19 mouse cellular contexts compared by ENCODE assay signal in genomic region chr14:75030764-75031163, GRCm38 (mm10). TPM values are rescaled to one million over a fixed set of nuclear protein-coding genes. Genes with fewer than 3 reads are reported as not detected.
DNase-seq lines count a peak whose midpoint lies in the region; ATAC-seq and TF ChIP-seq lines count a peak whose summit lies in the region.
"Had no signal": no experiment of that assay in that cellular context is flagged by ENCODE, and none has a peak within 500 bp of the region (broad histone marks: within the 10 kb centered on the region; RNA-seq: fewer than 3 reads in every experiment).

No protein-coding gene starts in this region.

- intact Hi-C loops in heart, postnatal 10 days (cut with DNase I), result no loop called here

- H3K9me3 ChIP-seq in liver, postnatal 0 days (ENCODE audit: low read length), result no peaks in the 10 kb centered on the region
- no peaks in the 10 kb centered on the region for H3K9me3 ChIP-seq in liver, embryonic 11.5 days (ENCODE audit: control insufficient read depth, low read length)
- H3K9me3 ChIP-seq in liver, embryonic 16.5 days (replicated peaks; ENCODE audit: control insufficient read depth, low read length), result no peaks in the 10 kb centered on the region
- H3K9me3 ChIP-seq: embryonic facial prominence, embryonic 13.5 days; forebrain, embryonic 13.5 days; hindbrain, embryonic 10.5 days had no signal

- ATAC-seq in liver, postnatal 0 days, result no peak
- peak; percentile 73 for ATAC-seq in liver, embryonic 11.5 days (replicated peaks; ENCODE audit: low FRiP score)
- ATAC-seq in liver, embryonic 16.5 days (ENCODE audit: low read depth), result peak; percentile 41; the same call in 1 of the 2 replicates
- ATAC-seq: forebrain, embryonic 13.5 days; forebrain, postnatal 0 days had no signal

- TF ChIP-seq CTCF in liver, postnatal 0 days (IDR thresholded peaks at IDR 0.05; ENCODE audit: low read depth), result no peak

- H3K27me3 ChIP-seq in liver, postnatal 0 days (ENCODE audit: insufficient read depth, low read length), result no peaks in the 10 kb centered on the region
- no peaks in the 10 kb centered on the region for H3K27me3 ChIP-seq in liver, embryonic 11.5 days (replicated peaks; ENCODE audit: control insufficient read depth, insufficient read depth, low read length)
- no peaks in the 10 kb centered on the region for H3K27me3 ChIP-seq in liver, embryonic 16.5 days (ENCODE audit: control insufficient read depth, insufficient read depth, low read depth, low read length)
- no peaks in the 10 kb centered on the region for H3K27me3 ChIP-seq in splenic B cell, adult 2 months (ENCODE audit: control insufficient read depth, insufficient read depth, low read length, poor library complexity, severe bottlenecking)
- H3K27me3 ChIP-seq: embryonic facial prominence, embryonic 13.5 days; forebrain, embryonic 13.5 days had no signal

- peaks cover 3% of the 10 kb centered on the region; the same call in 1 of the 2 replicates for H3K4me1 ChIP-seq in liver, postnatal 0 days (ENCODE audit: insufficient read depth)
- no peaks in the 10 kb centered on the region for H3K4me1 ChIP-seq in liver, embryonic 11.5 days (replicated peaks; ENCODE audit: control insufficient read depth, insufficient read depth, low read length)
- no peaks in the 10 kb centered on the region for H3K4me1 ChIP-seq in liver, embryonic 16.5 days (ENCODE audit: control insufficient read depth, low read depth, low read length)
- H3K4me1 ChIP-seq: embryonic facial prominence, embryonic 13.5 days; forebrain, embryonic 13.5 days; hindbrain, embryonic 10.5 days had no signal

- H3K9ac ChIP-seq in liver, postnatal 0 days (replicated peaks), result no peak overlapping the region
- no peak overlapping the region for H3K9ac ChIP-seq in liver, embryonic 11.5 days (ENCODE audit: low read depth, low read length)
- H3K9ac ChIP-seq in liver, embryonic 16.5 days (ENCODE audit: low read depth, low read length), result no peak overlapping the region
- H3K9ac ChIP-seq: embryonic facial prominence, embryonic 13.5 days; forebrain, embryonic 13.5 days; forebrain, postnatal 0 days; hindbrain, embryonic 14.5 days had no signal

- WGBS in liver, postnatal 0 days (ENCODE audit: insufficient replicate concordance), result 62% methylated on average over 7 of the region's 7 CpGs
- WGBS in liver, embryonic 11.5 days, result 64% methylated on average over 7 of the region's 7 CpGs
- 53% methylated on average over 7 of the region's 7 CpGs for WGBS in liver, embryonic 16.5 days (ENCODE audit: insufficient replicate concordance)

- no peak for TF ChIP-seq EP300 in liver, postnatal 0 days (IDR thresholded peaks at IDR 0.05; ENCODE audit: low read depth)

- no peak overlapping the region for H3K4me2 ChIP-seq in liver, postnatal 0 days (ENCODE audit: low read depth, low read length)
- no peak overlapping the region for H3K4me2 ChIP-seq in liver, embryonic 11.5 days
- H3K4me2 ChIP-seq in liver, embryonic 16.5 days (ENCODE audit: low read depth, low read length), result no peak overlapping the region
- H3K4me2 ChIP-seq: embryonic facial prominence, embryonic 13.5 days; forebrain, embryonic 13.5 days; hindbrain, embryonic 14.5 days had no signal

- peak; percentile 11 for DNase-seq in liver
- no peak for DNase-seq in liver, postnatal 0 days
- DNase-seq in liver, embryonic 11.5 days (ENCODE audit: low spot score), result no peak
- peak; percentile 49 for DNase-seq in splenic B cell, adult 2 months (ENCODE audit: low read depth, low spot score)
- DNase-seq in heart, postnatal 10 days, result no peak
- DNase-seq in urinary bladder, postnatal 25 days (ENCODE audit: low spot score), result no peak
- no peak for DNase-seq in urinary bladder, postnatal 10 days (ENCODE audit: low spot score)
- DNase-seq: adrenal gland, adult 8-10 months; cerebellum, adult 11-12 months; cerebellum, adult 9-11 months; cerebellum, postnatal 36 days; forebrain, postnatal 0 days; gastrocnemius, adult 2 months; gastrocnemius, postnatal 25 days had no signal

- H3K4me3 ChIP-seq in liver, postnatal 0 days (ENCODE audit: low read depth, low read length), result no peak overlapping the region
- H3K4me3 ChIP-seq in liver, embryonic 11.5 days (ENCODE audit: low read depth, low read length), result no peak overlapping the region
- no peak overlapping the region for H3K4me3 ChIP-seq in liver, embryonic 16.5 days (ENCODE audit: low read depth, low read length)
- H3K4me3 ChIP-seq: embryonic facial prominence, embryonic 13.5 days; forebrain, embryonic 13.5 days; gastrocnemius, adult 2 months; hindbrain, embryonic 10.5 days had no signal

- H3K36me3 ChIP-seq in liver, postnatal 0 days (replicated peaks; ENCODE audit: insufficient read depth, low read length), result no peaks in the 10 kb centered on the region
- H3K36me3 ChIP-seq in liver, embryonic 11.5 days (ENCODE audit: control insufficient read depth, insufficient read depth, low read length), result no peaks in the 10 kb centered on the region
- no peaks in the 10 kb centered on the region for H3K36me3 ChIP-seq in liver, embryonic 16.5 days (ENCODE audit: control insufficient read depth, insufficient read depth)
- H3K36me3 ChIP-seq in splenic B cell, adult 2 months (ENCODE audit: control insufficient read depth, insufficient read depth, low read length, poor library complexity, severe bottlenecking), result peaks cover 11% of the 10 kb centered on the region
- H3K36me3 ChIP-seq: embryonic facial prominence, embryonic 13.5 days; hindbrain, embryonic 10.5 days had no signal

- H3K27ac ChIP-seq in liver, postnatal 0 days (ENCODE audit: low read depth), result no peak overlapping the region
- H3K27ac ChIP-seq in liver, embryonic 11.5 days (ENCODE audit: low read depth, low read length), result no peak overlapping the region
- H3K27ac ChIP-seq in liver, embryonic 16.5 days (ENCODE audit: low read length), result no peak overlapping the region
- H3K27ac ChIP-seq: embryonic facial prominence, embryonic 13.5 days; forebrain, embryonic 13.5 days; gastrocnemius, adult 2 months; hindbrain, embryonic 10.5 days; hindbrain, embryonic 14.5 days had no signal

RNA-seq across cellular contexts. Expression of gene Rubcnl, which starts 14.9 kb away (rescaled TPM):
- 0.51 and 0.69 TPM in 2 replicates for polyA plus RNA-seq in liver, postnatal 0 days (2015; fragmentation: Nextera tagmentation; extraction: Ambion mirVana)
- 0.26 TPM in 1 of 2 replicates, not detected in the other for polyA plus RNA-seq in liver, embryonic 11.5 days (2014; fragmentation: Nextera tagmentation; extraction: Ambion mirVana)
- 0.23 and 0.33 TPM in 2 replicates for polyA plus RNA-seq in liver, embryonic 16.5 days (2015; fragmentation: Nextera tagmentation; extraction: Ambion mirVana)
- 1 to 10 TPM in 1 of 2 experiments, under 1 TPM in 1; 0.69 to 1.2 TPM for total RNA-seq in heart, postnatal 10 days (2021)

Comparison
In these comparisons a context has a peak if more than half of its experiments do, and no peak if none do; other contexts are left out.
1. DNase-seq: peak in liver (single experiment) and splenic B cell, adult 2 months (single experiment); none in liver, postnatal 0 days (single experiment), liver, embryonic 11.5 days (single experiment), heart, postnatal 10 days (0 of 2), urinary bladder, postnatal 25 days (single experiment) and urinary bladder, postnatal 10 days (single experiment).